Mouse (Mus musculus): Measurements from ENCODE around the gene Mmp13.

Mmp13 gene

DNA sequence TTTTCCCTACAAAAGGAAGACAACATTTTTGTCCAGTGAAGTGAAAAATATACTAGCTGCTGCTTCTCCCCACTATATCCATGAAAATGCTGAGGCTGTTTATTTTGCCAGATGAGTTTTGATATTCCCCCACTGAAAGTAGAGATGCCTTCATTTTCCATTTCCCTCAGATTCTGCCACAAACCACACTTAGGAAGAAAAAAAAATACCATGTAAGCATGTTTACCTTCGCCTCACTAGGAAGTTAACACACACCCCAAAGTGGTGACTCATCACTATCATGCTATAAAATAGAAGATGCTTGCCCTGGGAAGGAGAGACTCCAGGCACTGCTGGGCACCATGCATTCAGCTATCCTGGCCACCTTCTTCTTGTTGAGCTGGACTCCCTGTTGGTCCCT lies at the start of gene Mmp13:
Gene Mmp13 (plus strand): TSS at position 301 of the 400 bp plus-strand sequence.
- no peak for TF ChIP-seq GATA4 (IDR thresholded peaks at IDR 0.05; ENCODE audit: insufficient replicate concordance, low read length)

DNA sequence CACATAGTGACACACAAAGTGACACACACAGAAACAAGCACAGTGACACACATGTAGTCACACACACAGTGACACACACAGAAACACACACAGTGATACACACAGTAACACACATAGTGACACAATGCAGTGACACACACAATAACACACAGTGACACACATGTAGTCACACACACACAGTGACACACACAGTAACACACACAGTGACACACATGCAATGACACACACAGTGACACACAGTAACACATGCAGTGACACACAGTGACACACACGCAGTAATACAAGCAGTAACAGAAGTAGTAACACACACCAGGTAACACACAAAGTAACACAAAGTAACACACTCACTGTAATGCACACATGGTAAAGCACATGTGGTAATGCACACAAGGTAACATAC lies 33.7 kb upstream of the Mmp13 start:
- no peak for TF ChIP-seq GATA4 (IDR thresholded peaks at IDR 0.05; ENCODE audit: insufficient replicate concordance, low read length)

- no peak for TF ChIP-seq GATA4 (IDR thresholded peaks at IDR 0.05; ENCODE audit: insufficient replicate concordance, low read length)
Observed at GRCm38 (mm10) chr9:7239967-7240366, 32.3 kb upstream of the Mmp13 start.

DNA sequence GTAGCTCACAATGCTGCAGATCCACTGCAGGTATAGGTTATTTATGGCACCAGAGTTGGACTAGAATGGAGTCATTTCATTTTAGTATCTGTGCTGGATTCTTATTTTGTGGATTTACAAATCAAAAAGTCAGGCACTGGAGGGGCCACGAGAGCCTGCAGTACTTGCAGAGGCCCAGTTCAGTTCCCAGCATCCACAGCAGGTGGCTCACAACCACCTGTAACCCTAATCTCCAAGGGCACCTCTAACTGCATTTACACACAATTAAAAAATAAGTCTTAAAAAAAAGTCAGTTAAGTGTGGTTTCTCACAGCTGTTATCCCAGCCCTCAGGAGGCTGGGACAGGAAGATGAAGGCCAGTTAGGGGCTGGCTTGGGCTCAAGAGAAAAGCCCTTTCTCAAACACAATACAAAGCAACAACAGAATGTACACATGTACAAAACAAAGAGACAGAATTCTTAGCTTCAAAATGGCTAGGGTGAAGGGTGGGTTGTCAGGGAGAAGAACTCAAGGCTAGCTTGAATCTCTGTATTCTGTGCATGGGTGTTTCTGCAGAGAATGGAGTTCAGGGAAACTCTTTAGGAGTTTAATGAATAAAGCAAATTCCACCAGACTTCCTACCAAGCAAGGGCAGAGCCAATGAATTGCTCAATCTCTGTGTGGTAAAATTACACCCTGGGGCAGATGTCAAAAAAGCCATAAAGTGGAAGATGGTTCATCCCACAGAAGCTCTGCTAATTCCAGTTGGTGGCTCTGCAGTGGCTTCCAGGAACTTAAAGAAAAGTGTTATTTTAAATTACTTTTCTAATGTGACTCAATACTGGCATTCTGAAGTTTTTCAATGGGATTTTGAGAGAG lies 19.3 kb upstream of the Mmp13 start:
- TF ChIP-seq GATA4 (IDR thresholded peaks at IDR 0.05; ENCODE audit: insufficient replicate concordance, low read length): no peak

DNA sequence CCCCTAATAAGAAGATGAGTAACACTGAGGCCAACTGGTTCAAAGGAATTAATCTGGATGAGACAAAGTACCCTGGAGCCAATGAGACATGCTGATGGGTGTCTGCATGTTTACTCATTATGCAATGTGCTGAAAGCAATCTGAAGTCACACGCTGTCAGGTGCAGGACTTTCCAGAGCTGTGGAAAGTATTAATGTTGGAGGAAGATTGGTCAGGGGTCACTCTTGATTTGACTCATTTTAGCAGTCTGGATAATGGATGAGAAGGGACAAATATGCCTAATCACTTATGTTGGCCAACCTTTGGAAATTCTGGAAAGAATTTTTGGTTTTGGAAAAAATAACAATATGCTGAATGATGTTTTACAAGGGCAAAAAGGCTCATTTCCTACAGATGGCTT lies 10.6 kb upstream of the Mmp13 start:
- no peak for TF ChIP-seq GATA4 (IDR thresholded peaks at IDR 0.05; ENCODE audit: insufficient replicate concordance, low read length)

GRCm38 (mm10) chr9:7270071-7270470 lies 2.2 kb upstream of the Mmp13 start:
- no peak for TF ChIP-seq GATA4 (IDR thresholded peaks at IDR 0.05; ENCODE audit: insufficient replicate concordance, low read length)

GRCm38 (mm10) chr9:7282565-7283302 lies 10.4 kb downstream of the Mmp13 start:
- no peak for TF ChIP-seq GATA4 (IDR thresholded peaks at IDR 0.05; ENCODE audit: insufficient replicate concordance, low read length)

GRCm38 (mm10) chr9:7289501-7289900 lies 17.2 kb downstream of the Mmp13 start:
- no peak for TF ChIP-seq GATA4 (IDR thresholded peaks at IDR 0.05; ENCODE audit: insufficient replicate concordance, low read length)

GRCm38 (mm10) chr9:7289901-7290300 lies 17.6 kb downstream of the Mmp13 start:
- no peak for TF ChIP-seq GATA4 (IDR thresholded peaks at IDR 0.05; ENCODE audit: insufficient replicate concordance, low read length)

- no peak for TF ChIP-seq GATA4 (IDR thresholded peaks at IDR 0.05; ENCODE audit: insufficient replicate concordance, low read length)
Observed at GRCm38 (mm10) chr9:7292132-7292531, 19.8 kb downstream of the Mmp13 start.

GRCm38 (mm10) chr9:7331847-7332246 lies 59.5 kb downstream of the Mmp13 start:
- TF ChIP-seq GATA4 (IDR thresholded peaks at IDR 0.05; ENCODE audit: insufficient replicate concordance, low read length): no peak

Data from liver, adult (tissue).